Mouse (Mus musculus): ENCODE measurements at regions not wholly inside any gene's neighbourhood (a gene's known extent, or its start where the extent isn't known, plus 50 kb on each side); places are given as distances from the start of the nearest gene placed in this dataset.

- Histone ChIP-seq H3K36me3 (ENCODE audit: control insufficient read depth, insufficient read depth, low read length) (no peaks in the 10 kb centered on the region), H3K9me3 (replicated peaks; ENCODE audit: control insufficient read depth, low read length, poor library complexity, severe bottlenecking) (no peaks in the 10 kb centered on the region), H3K4me2 (ENCODE audit: low read length) (no peak overlapping the region), H3K4me1 (ENCODE audit: control insufficient read depth, insufficient read depth, low read length) (peaks cover 4% of the 10 kb centered on the region; the same call in 1 of the 2 replicates), H3K9ac (ENCODE audit: low read depth, low read length) (no peak overlapping the region), H3K4me3 (ENCODE audit: low read depth, low read length) (no peak overlapping the region), H3K27ac (ENCODE audit: low read length) (no peak overlapping the region), H3K27me3 (ENCODE audit: control insufficient read depth, insufficient read depth, low read depth, low read length) (no peaks in the 10 kb centered on the region)
- WGBS, result 15% methylated on average over 4 of the region's 4 CpGs
- no peak for ATAC-seq
These were observed 137.7 kb upstream of the Trpc4 start for GRCm38 (mm10) chr3:54017943-54018649.

GRCm38 (mm10) chr3:54016877-54017276 lies 139.0 kb upstream of the Trpc4 start:
- 41% methylated on average over 5 of the region's 5 CpGs for WGBS
- H3K27me3 ChIP-seq (ENCODE audit: control insufficient read depth, insufficient read depth, low read depth, low read length), result no peaks in the 10 kb centered on the region
- H3K27ac ChIP-seq (ENCODE audit: low read length), result no peak overlapping the region
- H3K4me2 ChIP-seq (ENCODE audit: low read length), result no peak overlapping the region
- no peak overlapping the region for H3K4me3 ChIP-seq (ENCODE audit: low read depth, low read length)
- no peaks in the 10 kb centered on the region for H3K9me3 ChIP-seq (replicated peaks; ENCODE audit: control insufficient read depth, low read length, poor library complexity, severe bottlenecking)
- no peaks in the 10 kb centered on the region for H3K36me3 ChIP-seq (ENCODE audit: control insufficient read depth, insufficient read depth, low read length)
- no peak for ATAC-seq
- H3K4me1 ChIP-seq (ENCODE audit: control insufficient read depth, insufficient read depth, low read length), result peaks cover 4% of the 10 kb centered on the region; the same call in 1 of the 2 replicates
- no peak overlapping the region for H3K9ac ChIP-seq (ENCODE audit: low read depth, low read length)

GRCm38 (mm10) chr3:54011016-54011415 lies 144.8 kb upstream of the Trpc4 start:
- WGBS, result 97% methylated on average over 2 of the region's 2 CpGs
- no peak for ATAC-seq

GRCm38 (mm10) chr3:53992993-53993392 lies 129.4 kb upstream of the Ufm1 start:
- Histone ChIP-seq H3K9ac (ENCODE audit: low read depth, low read length) (no peak overlapping the region), H3K4me1 (ENCODE audit: control insufficient read depth, insufficient read depth, low read length) (no peaks in the 10 kb centered on the region), H3K27me3 (ENCODE audit: control insufficient read depth, insufficient read depth, low read depth, low read length) (no peaks in the 10 kb centered on the region), H3K4me2 (ENCODE audit: low read length) (no peak overlapping the region), H3K27ac (ENCODE audit: low read length) (no peak overlapping the region), H3K4me3 (ENCODE audit: low read depth, low read length) (no peak overlapping the region), H3K9me3 (replicated peaks; ENCODE audit: control insufficient read depth, low read length, poor library complexity, severe bottlenecking) (no peaks in the 10 kb centered on the region), H3K36me3 (ENCODE audit: control insufficient read depth, insufficient read depth, low read length) (no peaks in the 10 kb centered on the region)
- no peak for ATAC-seq
- WGBS, result 79% methylated on average over 4 of the region's 4 CpGs

More at GRCm38 (mm10) chr3:54011016-54011415, 144.8 kb upstream of the Trpc4 start:
- no peak overlapping the region for H3K4me2 ChIP-seq (ENCODE audit: low read length)
- H3K4me3 ChIP-seq (ENCODE audit: low read depth, low read length), result no peak overlapping the region
- no peaks in the 10 kb centered on the region for H3K9me3 ChIP-seq (replicated peaks; ENCODE audit: control insufficient read depth, low read length, poor library complexity, severe bottlenecking)
- no peaks in the 10 kb centered on the region for H3K4me1 ChIP-seq (ENCODE audit: control insufficient read depth, insufficient read depth, low read length)
- H3K27me3 ChIP-seq (ENCODE audit: control insufficient read depth, insufficient read depth, low read depth, low read length), result no peaks in the 10 kb centered on the region
- H3K27ac ChIP-seq (ENCODE audit: low read length), result no peak overlapping the region
- H3K36me3 ChIP-seq (ENCODE audit: control insufficient read depth, insufficient read depth, low read length), result no peaks in the 10 kb centered on the region
- no peak overlapping the region for H3K9ac ChIP-seq (ENCODE audit: low read depth, low read length)

- WGBS, result 86% methylated on average over 9 of the region's 9 CpGs
- Histone ChIP-seq H3K9me3 (replicated peaks; ENCODE audit: control insufficient read depth, low read length, poor library complexity, severe bottlenecking) (no peaks in the 10 kb centered on the region), H3K27ac (ENCODE audit: low read length) (no peak overlapping the region), H3K9ac (ENCODE audit: low read depth, low read length) (no peak overlapping the region), H3K36me3 (ENCODE audit: control insufficient read depth, insufficient read depth, low read length) (no peaks in the 10 kb centered on the region), H3K4me2 (ENCODE audit: low read length) (no peak overlapping the region), H3K4me3 (ENCODE audit: low read depth, low read length) (no peak overlapping the region), H3K4me1 (ENCODE audit: control insufficient read depth, insufficient read depth, low read length) (no peaks in the 10 kb centered on the region), H3K27me3 (ENCODE audit: control insufficient read depth, insufficient read depth, low read depth, low read length) (no peaks in the 10 kb centered on the region)
- no peak for ATAC-seq
These were observed 125.2 kb upstream of the Ufm1 start for GRCm38 (mm10) chr3:53988796-53989195.

- H3K4me2 ChIP-seq (ENCODE audit: low read length), result no peak overlapping the region
- no peaks in the 10 kb centered on the region for H3K36me3 ChIP-seq (ENCODE audit: control insufficient read depth, insufficient read depth, low read length)
- no peaks in the 10 kb centered on the region for H3K9me3 ChIP-seq (replicated peaks; ENCODE audit: control insufficient read depth, low read length, poor library complexity, severe bottlenecking)
- WGBS, result 84% methylated on average over 7 of the region's 7 CpGs
- H3K27me3 ChIP-seq (ENCODE audit: control insufficient read depth, insufficient read depth, low read depth, low read length), result no peaks in the 10 kb centered on the region
- H3K9ac ChIP-seq (ENCODE audit: low read depth, low read length), result no peak overlapping the region
- no peak overlapping the region for H3K4me3 ChIP-seq (ENCODE audit: low read depth, low read length)
- ATAC-seq, result no peak
- H3K27ac ChIP-seq (ENCODE audit: low read length), result no peak overlapping the region
- H3K4me1 ChIP-seq (ENCODE audit: control insufficient read depth, insufficient read depth, low read length), result no peaks in the 10 kb centered on the region
These were observed 124.6 kb upstream of the Ufm1 start for GRCm38 (mm10) chr3:53988256-53988655.

- Histone ChIP-seq H3K9me3 (replicated peaks; ENCODE audit: control insufficient read depth, low read length, poor library complexity, severe bottlenecking) (no peaks in the 10 kb centered on the region), H3K4me2 (ENCODE audit: low read length) (no peak overlapping the region), H3K9ac (ENCODE audit: low read depth, low read length) (no peak overlapping the region), H3K4me1 (ENCODE audit: control insufficient read depth, insufficient read depth, low read length) (no peaks in the 10 kb centered on the region), H3K27me3 (ENCODE audit: control insufficient read depth, insufficient read depth, low read depth, low read length) (no peaks in the 10 kb centered on the region), H3K36me3 (ENCODE audit: control insufficient read depth, insufficient read depth, low read length) (no peaks in the 10 kb centered on the region), H3K27ac (ENCODE audit: low read length) (no peak overlapping the region), H3K4me3 (ENCODE audit: low read depth, low read length) (no peak overlapping the region)
- ATAC-seq, result no peak
- WGBS, result 89% methylated on average over 2 of the region's 2 CpGs
These were observed 123.7 kb upstream of the Ufm1 start for GRCm38 (mm10) chr3:53987316-53987715.

GRCm38 (mm10) chr3:53984743-53985550 lies 121.3 kb upstream of the Ufm1 start:
- ATAC-seq, result no peak
- H3K9ac ChIP-seq (ENCODE audit: low read depth, low read length), result no peak overlapping the region
- H3K4me2 ChIP-seq (ENCODE audit: low read length), result no peak overlapping the region
- no peaks in the 10 kb centered on the region for H3K27me3 ChIP-seq (ENCODE audit: control insufficient read depth, insufficient read depth, low read depth, low read length)
- H3K4me1 ChIP-seq (ENCODE audit: control insufficient read depth, insufficient read depth, low read length), result no peaks in the 10 kb centered on the region
- no peak overlapping the region for H3K27ac ChIP-seq (ENCODE audit: low read length)
- H3K9me3 ChIP-seq (replicated peaks; ENCODE audit: control insufficient read depth, low read length, poor library complexity, severe bottlenecking), result no peaks in the 10 kb centered on the region
- H3K4me3 ChIP-seq (ENCODE audit: low read depth, low read length), result no peak overlapping the region
- 84% methylated on average over 6 of the region's 6 CpGs for WGBS
- H3K36me3 ChIP-seq (ENCODE audit: control insufficient read depth, insufficient read depth, low read length), result no peaks in the 10 kb centered on the region

- no peak overlapping the region for H3K27ac ChIP-seq (ENCODE audit: low read length)
- H3K9me3 ChIP-seq (replicated peaks; ENCODE audit: control insufficient read depth, low read length, poor library complexity, severe bottlenecking), result no peaks in the 10 kb centered on the region
- WGBS, result 94% methylated on average over 8 of the region's 8 CpGs
- no peak overlapping the region for H3K4me2 ChIP-seq (ENCODE audit: low read length)
- no peaks in the 10 kb centered on the region for H3K36me3 ChIP-seq (ENCODE audit: control insufficient read depth, insufficient read depth, low read length)
- no peak for ATAC-seq
- H3K4me3 ChIP-seq (ENCODE audit: low read depth, low read length), result no peak overlapping the region
- H3K4me1 ChIP-seq (ENCODE audit: control insufficient read depth, insufficient read depth, low read length), result no peaks in the 10 kb centered on the region
- no peaks in the 10 kb centered on the region for H3K27me3 ChIP-seq (ENCODE audit: control insufficient read depth, insufficient read depth, low read depth, low read length)
- no peak overlapping the region for H3K9ac ChIP-seq (ENCODE audit: low read depth, low read length)
These were observed 118.7 kb upstream of the Ufm1 start for GRCm38 (mm10) chr3:53982311-53982710.
